Mouse (Mus musculus) gastrocnemius, adult 8-10 months (tissue): ENCODE results near the gene Pglyrp1. TPM values are rescaled to one million over a fixed set of nuclear protein-coding genes. Genes with fewer than 3 reads are reported as not detected.

ENCODE experiments used
- DNase-seq, 2 experiments: peaks; one replicate each; pipeline ENCODE4 v3.0.0; 2022; ENCODE audit warnings: low spot score in 2 of 2
- total RNA-seq, 4 experiments: library from RNA; stranded (reverse); gene quantifications; 2 replicates each; pipeline ENCODE4 v1.2.4; 2022

Pglyrp1 gene
- total RNA-seq, 4 experiments from 2014 or later: 0.39 to 0.45 TPM; not detected in 2

- DNase-seq: peak in 1 of 2 experiments; percentile 7
Observed at GRCm38 (mm10) chr7:18926041-18926790, 55.1 kb downstream of the Pglyrp1 start.

- DNase-seq: no peak
Observed at GRCm38 (mm10) chr7:18926911-18927310, 55.8 kb downstream of the Pglyrp1 start.

DNA sequence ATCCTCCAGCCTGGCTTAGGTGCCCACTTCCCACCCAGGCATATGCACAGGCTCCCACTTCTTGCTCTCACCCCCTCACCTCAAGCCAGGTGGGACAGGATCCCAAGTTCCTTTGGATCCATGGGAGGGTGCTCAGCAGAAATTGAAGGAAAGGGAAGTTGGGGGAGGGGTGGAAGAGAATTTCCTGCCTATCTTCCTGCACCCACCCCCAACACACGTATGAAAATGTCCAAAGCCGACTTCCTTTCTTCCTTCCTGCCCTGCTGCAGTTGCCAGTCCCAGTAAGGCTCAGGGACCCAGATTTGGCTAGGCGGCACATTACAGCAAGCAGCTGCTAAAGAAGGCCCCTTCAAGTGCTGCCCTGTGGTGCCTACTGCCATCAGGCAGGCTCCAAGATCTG is 56.6 kb downstream of the Pglyrp1 start:
- DNase-seq: no peak

Other genes starting within 250 kb of the Pglyrp1 start
- gene Psg21, start 214.6 kb upstream of the Pglyrp1 start, total RNA-seq: not detected
- gene Psg20, start 185.1 kb upstream of the Pglyrp1 start, total RNA-seq: not detected
- gene Psg22, start 153.2 kb upstream of the Pglyrp1 start, total RNA-seq: not detected
- not detected for gene Psg19, start 72.8 kb upstream of the Pglyrp1 start, total RNA-seq
- not detected for gene Psg17, start 49.7 kb upstream of the Pglyrp1 start, total RNA-seq
- gene Mill2, start 31.4 kb upstream of the Pglyrp1 start, total RNA-seq: 1 to 10 TPM; 1.8 to 2.8 (median 2.1) TPM
- gene Ccdc61, start 39.1 kb downstream of the Pglyrp1 start, total RNA-seq: 1 to 10 TPM; 4.0 to 5.6 (median 4.7) TPM
- 1 to 10 TPM in 1 of 4 experiments, under 1 TPM in 3; 0.63 to 1.4 (median 0.97) TPM for gene Nova2, start 54.6 kb downstream of the Pglyrp1 start, total RNA-seq
- not detected for gene Nanos2, start 116.1 kb downstream of the Pglyrp1 start, total RNA-seq
- 10 to 100 TPM in 2 of 4 experiments, 1 to 10 TPM in 2; 8.0 to 10.6 (median 9.9) TPM for gene Mypop, start 119.9 kb downstream of the Pglyrp1 start, total RNA-seq
- gene Irf2bp1, start 132.7 kb downstream of the Pglyrp1 start, total RNA-seq: 10 to 100 TPM; 19.3 to 20.7 (median 19.7) TPM
- not detected for gene Foxa3, start 152.2 kb downstream of the Pglyrp1 start, total RNA-seq
- gene Sympk, start 153.0 kb downstream of the Pglyrp1 start, total RNA-seq: 10 to 100 TPM; 70.2 to 93.3 (median 83.6) TPM
- gene Rsph6a, start 183.4 kb downstream of the Pglyrp1 start, total RNA-seq: not detected
- gene Dmwd, start 204.9 kb downstream of the Pglyrp1 start, total RNA-seq: 10 to 100 TPM; 34.9 to 41.8 (median 39.9) TPM
- gene Dmpk, start 212.5 kb downstream of the Pglyrp1 start, total RNA-seq: 100 to 1,000 TPM; 235 to 255 (median 240) TPM
- 1 to 10 TPM; 1.5 to 2.0 (median 1.7) TPM for gene Six5, start 223.3 kb downstream of the Pglyrp1 start, total RNA-seq
- not detected for gene Gm4969, start 247.0 kb downstream of the Pglyrp1 start, total RNA-seq
- gene Fbxo46, start 248.5 kb downstream of the Pglyrp1 start, total RNA-seq: 1 to 10 TPM; 2.2 to 2.9 (median 2.3) TPM